Mouse (Mus musculus) frontal cortex, adult (tissue): ENCODE results near the gene Ppard.

Experiments
- ATAC-seq: cut with Nextera tagmentation; 2 replicates; pipeline ENCODE4 v1.9.2; 2017; ENCODE audit warnings: mild to moderate bottlenecking, moderate library complexity, mixed read lengths; ENCODE audit not compliant: low TSS enrichment

The Ppard gene

GRCm38 (mm10) chr17:28255651-28256050 lies 23.2 kb downstream of the Ppard start:
- no peak for ATAC-seq

GRCm38 (mm10) chr17:28256651-28257328 lies 24.3 kb downstream of the Ppard start:
- ATAC-seq, result peak; percentile 38; the same call in 1 of the 2 replicates

DNA sequence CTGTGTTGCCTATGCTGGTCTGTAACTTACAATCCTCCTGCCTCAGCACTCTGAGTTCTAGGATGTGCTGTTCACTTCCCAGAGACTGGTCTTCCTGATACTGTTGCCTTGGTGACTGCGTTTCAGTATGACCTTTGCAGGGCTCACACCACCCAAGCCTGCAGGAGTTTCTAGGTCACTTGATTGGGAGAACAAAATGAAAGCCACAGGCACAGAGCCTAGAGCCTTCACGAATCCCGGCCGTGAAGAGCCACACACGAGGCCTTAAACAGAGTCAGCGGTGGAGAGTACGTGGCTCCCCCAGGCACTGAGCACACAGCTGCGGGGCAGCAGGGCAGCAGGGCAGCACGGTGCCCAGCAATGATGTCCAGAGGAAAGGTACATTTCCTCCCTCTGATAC lies 25.8 kb downstream of the Ppard start:
- no peak for ATAC-seq

DNA sequence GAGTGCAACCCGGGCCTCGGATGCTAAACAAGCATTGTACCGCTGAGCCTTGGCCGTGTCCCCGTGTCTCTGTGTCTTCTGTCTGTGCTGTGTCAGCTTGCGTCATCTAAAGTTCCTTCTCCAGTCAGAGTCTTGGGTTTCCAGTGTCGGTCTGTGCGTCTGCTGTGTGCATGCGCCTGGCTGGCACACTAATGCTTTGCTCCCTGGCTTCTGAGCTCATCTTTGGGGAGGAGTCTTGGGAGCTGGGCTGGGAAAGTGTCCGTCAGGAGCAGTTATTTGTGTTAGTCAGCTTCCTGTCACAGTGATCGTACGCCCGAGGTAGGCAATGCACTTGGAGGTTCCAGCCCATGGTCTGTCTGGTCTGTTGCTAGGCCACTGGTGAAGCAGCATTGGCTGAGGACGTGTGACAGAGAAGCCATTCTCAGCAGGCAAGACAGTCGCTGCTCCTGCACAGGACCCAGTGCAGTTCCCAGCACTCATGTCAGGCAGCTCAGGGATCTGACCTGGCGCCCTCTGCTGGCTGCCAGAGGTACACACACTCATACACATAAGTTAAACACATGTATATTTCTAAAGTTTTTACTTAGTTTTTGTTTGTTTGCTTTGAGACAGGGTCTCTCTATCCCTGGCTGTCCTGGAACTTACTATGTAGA lies 27.5 kb downstream of the Ppard start:
- no peak for ATAC-seq

- ATAC-seq, result no peak
These were observed 28.0 kb downstream of the Ppard start for GRCm38 (mm10) chr17:28260543-28260909.

DNA sequence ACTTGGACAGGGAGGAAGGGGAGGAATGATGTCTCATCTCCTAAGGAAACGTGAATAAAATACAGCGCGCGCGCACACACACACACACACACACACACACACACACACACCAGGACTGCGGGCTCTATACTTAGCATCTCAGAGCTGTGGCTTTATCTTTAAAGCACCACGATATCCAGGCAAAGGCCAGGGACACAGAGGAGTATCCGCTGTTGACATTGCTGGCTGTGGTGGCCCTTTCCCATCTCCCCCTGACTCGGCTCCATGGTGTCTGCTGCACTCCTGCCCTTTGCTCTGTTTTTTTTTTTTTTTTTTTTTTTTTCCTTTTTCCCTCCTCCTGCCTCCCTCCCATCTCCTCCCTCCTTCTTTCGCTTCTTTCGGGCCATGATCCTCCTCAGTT lies 29.3 kb downstream of the Ppard start:
- ATAC-seq, result no peak

GRCm38 (mm10) chr17:28263181-28263894 lies 30.8 kb downstream of the Ppard start:
- ATAC-seq, result peak; percentile 76

DNA sequence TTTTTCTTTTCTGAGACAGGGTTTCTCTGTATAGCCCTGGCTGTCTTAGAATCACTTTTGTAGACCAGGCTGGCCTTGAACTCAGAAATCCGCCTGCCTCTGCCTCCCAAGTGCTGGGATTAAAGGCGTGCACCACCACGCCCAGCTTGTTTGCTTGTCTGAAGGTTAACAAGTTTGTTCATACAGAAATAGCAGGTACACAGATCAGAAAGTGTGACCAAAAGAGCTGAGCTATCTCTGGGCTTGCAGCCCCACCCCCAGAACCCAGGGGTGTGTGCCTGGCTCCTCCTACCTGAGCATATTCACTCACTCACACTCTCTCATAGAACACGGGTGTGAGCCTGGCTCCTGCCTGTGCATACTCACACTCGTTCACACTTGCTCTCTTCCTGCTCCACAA lies 34.8 kb downstream of the Ppard start:
- ATAC-seq, result no peak

DNA sequence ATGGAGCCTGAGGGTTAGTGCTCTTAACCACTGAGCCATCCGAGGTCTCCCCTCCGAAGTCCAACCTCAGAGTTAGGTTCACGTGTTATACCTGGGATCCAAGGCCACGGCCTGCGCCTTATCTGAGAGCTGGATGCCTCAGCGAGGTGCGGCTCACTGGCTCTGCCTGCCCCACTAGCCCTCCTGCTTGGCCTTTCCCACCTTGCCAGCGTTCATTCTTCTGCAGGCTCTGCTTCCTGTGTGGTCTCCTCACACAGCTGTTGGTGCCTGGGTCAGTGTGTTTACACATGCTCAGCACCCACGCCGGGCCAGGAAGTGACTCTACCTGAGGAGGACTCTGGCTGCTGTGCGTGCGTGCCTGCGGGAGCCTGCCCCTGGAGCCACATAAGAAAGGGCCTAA lies 37.7 kb downstream of the Ppard start:
- no peak for ATAC-seq

DNA sequence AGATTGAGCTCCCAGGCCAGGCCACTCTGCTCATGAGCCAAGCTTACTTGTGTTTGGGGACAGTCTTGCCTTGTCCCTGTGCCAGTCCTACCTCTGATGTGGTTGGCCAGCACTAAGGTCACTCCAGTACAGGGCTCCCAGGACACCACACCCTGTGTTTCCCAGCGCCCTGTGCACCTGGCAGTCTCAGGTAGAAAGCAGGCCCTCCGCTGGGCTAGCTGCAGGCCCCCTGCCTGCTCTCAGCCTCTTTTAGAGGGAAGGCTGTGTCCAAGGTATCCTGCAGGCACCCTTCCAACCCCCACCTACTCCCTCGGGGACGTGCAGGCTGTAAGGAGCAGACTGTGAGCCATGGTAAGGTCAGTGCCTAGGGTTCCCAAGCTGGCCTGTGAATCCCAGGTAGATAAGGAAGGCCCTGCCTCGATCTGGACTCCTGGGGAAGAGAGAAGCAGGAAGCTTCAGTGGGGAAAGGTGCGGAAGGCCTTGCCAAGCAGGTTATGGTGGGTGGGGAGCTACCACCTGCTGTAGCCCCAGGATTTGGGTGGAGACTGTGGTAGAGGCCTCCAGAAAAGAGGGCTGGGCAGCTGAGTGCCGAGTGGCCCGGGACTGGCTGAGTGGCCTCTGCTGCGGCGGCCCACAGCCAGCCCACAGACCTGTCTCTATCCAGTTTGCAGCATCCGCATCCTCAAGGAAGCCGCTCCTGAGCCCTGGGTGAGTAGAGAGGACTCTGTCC lies 39.2 kb downstream of the Ppard start:
- no peak for ATAC-seq

GRCm38 (mm10) chr17:28272281-28272680 lies 39.8 kb downstream of the Ppard start:
- ATAC-seq, result no peak

DNA sequence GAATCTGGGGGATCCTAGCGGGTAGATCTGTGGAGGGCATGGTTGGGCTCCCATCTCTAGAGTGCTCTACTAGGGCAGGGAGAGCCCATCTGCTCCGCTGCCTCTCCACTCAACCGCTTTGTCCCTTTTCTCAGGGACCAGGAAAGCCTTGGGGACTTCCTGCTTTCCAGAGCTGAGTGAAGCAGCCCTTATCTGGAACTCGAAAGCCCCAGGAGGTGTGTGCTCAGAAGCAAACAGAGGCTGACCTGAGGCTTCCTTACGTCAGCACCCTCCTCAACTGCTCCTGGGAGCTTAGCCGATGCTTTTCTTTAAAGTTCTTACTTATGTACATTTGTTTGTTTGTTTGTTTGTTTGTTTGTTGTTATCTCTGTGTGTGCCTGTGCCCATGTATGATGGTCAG lies 40.3 kb downstream of the Ppard start:
- no peak for ATAC-seq

GRCm38 (mm10) chr17:28274739-28275138 lies 42.2 kb downstream of the Ppard start:
- no peak for ATAC-seq

DNA sequence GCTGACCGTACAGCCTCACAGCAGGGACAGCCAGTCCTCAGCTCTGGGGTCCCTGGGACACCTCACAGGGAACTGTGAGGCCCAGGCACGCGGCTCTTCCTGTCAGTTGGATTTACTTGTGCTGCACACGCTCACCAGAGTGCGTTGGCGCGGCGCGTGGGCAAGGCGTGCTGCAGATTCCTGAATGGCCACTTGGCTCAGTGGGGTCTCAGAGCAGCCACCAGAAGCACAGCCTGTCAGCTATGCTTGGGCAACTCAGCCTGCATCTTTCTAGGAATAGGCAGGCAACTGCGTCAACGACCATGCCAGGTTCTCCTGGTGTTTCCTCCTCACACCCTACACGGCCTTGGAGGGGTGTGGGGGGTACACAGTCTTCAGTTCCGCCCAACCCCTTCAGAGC lies 44.7 kb downstream of the Ppard start:
- ATAC-seq, result no peak

DNA sequence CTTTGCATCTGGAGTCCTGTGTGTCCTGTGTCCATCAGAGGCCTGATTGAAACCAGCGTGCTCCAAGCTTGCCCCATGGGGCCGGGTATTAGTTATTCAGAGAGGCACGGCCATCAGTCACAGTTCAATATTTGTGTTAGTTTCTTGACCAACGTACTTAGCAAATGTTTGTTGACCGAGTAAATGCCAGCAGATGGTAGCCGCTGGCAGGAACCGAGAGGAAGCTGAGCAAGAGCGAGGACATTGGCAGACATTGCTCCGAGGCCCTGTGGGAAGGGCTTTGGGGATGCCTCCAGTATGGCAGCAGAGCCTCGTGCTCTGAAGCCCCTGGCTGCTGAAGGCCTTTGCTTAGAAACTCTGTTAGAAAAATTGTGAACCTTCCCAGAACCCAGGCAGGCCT lies 45.2 kb downstream of the Ppard start:
- ATAC-seq, result no peak

- ATAC-seq, result no peak
These were observed 45.7 kb downstream of the Ppard start for GRCm38 (mm10) chr17:28278156-28278555.

DNA sequence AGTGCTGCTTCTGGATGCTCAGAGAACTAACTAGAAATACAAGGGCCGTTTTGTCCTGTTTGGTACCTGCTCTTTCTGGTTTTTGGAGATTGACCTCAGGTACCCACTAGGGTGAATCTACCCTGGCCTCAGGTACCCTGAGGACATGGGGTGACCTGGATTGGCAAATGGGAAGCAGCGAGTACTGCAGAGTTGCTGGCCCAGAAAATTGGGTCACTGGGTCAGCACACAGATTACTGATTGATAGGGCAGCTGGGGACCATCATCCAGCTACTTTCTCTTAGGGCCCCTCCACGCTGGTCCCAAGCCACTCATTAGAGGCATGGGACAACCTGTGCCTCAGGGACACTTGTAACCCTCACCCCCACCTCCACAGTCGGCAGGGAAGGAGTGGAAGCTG lies 46.7 kb downstream of the Ppard start:
- ATAC-seq, result no peak

- no peak for ATAC-seq
These were observed 47.4 kb downstream of the Ppard start for GRCm38 (mm10) chr17:28279780-28280422.

DNA sequence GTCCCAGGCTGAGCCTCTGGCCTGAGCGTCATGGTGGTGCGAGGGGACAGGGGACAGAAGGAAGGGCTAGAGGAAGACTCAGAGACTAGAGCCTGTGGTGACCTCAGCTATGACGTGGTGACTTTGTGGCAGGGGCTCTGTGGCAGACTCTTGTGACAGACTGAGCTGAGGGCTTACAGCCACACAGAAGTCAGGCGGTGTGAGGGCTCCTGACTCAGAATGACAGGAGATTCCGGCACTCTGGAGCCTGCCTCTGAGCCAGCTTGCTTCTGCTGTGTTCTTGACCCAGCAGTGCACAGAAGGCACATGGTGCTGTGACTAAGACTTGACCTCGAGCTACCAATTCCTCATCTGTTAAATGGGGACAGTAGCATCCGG lies 47.9 kb downstream of the Ppard start:
- no peak for ATAC-seq

- no peak for ATAC-seq
These were observed 48.4 kb downstream of the Ppard start for GRCm38 (mm10) chr17:28280831-28281377.

GRCm38 (mm10) chr17:28281866-28282441 lies 49.5 kb downstream of the Ppard start:
- ATAC-seq, result no peak
